Mouse (Mus musculus): ENCODE measurements around the gene Med21. TPM values are rescaled to one million over a fixed set of nuclear protein-coding genes. Genes with fewer than 3 reads are reported as not detected.

Gene Med21
- 10 to 100 TPM; 37.8 to 48.1 (median 42.4) TPM for total RNA-seq (2022)

DNA sequence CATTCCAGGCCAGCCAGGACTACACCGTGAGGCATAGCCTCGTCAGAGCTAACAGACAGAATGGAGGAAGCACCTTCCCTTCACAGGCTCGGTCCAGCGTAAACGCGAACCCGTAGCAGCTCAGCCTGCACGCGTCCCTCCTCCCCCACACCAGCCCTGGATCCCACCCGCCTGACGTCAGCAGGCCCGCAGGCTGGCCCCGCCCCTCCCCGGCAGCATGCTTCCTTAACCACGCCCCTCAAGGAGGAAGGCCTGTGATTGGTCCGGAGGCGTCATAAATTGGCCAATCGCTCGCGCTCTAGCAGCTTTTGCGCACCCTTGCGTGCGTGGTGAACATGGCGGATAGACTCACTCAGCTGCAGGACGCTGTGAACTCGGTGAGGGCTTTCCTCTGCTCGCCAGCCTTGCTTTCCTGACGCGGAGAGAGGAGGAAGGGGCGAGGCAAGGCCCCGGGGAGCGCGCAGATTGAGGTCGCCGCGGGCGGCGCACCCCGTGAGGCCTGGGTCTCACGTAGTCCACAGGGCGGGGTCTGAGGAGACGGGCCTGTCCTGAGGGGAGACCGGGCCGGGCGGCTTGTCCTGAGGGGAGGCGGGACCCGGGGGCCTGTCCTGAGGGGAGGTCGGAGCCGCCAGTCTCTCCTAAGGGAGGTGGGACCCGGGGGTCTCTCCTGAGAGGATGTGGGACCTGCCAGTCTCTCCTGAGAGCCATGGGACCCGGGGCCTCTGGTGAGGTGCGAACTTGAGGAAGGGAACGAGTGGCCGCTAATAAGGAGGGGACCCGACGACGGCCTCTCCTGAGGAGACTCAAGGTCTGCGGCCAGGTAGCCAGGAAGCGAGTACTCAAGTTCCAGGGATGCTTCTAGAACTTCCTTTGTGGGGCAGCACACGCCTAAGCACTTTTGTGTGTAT is at the start of gene Med21, which contains the start of gene Tm7sf3:
Med21 (plus strand) TSS at position 272 of the 908 bp plus-strand sequence.
Tm7sf3 (minus strand) TSS at position 549 of the 908 bp plus-strand sequence.
- DNase-seq (ENCODE audit: low spot score in 2 of 2) = peak; percentile 88 to 97

- DNase-seq (ENCODE audit: low spot score in 2 of 2) = no peak
Observed at GRCm38 (mm10) chr6:146602601-146603000, 39.7 kb upstream of the Med21 start.

GRCm38 (mm10) chr6:146603651-146604050 is 38.7 kb upstream of the Med21 start:
- no peak for DNase-seq (ENCODE audit: low spot score in 2 of 2)

DNA sequence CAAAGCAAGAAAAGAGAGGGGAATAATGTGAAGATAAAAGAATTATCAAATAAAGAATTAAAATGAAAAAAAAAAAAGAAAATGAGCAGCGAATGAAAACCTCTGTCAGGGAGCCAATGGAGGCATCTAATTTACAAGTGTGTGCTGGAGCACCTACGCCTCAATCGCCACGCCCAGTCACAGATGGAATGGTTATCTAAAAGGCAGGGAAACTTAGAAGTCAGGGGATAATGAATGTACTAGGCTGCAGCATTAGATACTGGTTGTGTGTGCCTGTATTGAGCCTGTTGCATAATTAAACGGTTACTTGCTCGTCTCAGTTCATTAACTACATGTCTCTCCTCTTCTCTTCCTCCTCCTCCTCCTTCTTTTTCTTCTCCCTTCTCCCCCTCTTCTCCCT is 31.0 kb upstream of the Med21 start:
- no peak for DNase-seq (ENCODE audit: low spot score in 2 of 2)

GRCm38 (mm10) chr6:146611897-146612296 is 30.4 kb upstream of the Med21 start:
- DNase-seq (ENCODE audit: low spot score in 2 of 2) = no peak

DNA sequence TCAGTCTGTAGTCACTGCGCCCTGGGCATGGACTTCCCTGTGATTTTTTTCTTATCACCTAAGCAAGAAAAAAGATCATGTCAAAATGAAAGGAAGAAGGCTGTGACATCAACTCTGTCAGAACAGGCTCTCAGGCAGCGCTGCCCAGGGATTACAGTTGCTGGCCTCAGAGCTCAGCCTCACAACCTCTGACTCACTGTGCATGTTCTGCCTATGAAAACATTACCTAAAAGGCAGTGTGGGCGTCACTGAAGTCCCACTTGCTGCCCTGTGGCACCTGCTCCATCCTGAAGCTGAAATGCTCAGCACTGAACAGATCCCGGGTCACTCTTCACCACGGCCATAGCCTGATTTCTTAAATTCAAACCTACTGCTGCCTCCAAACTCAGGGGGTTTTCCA is 29.6 kb upstream of the Med21 start:
- no peak for DNase-seq (ENCODE audit: low spot score in 2 of 2)

- no peak for DNase-seq (ENCODE audit: low spot score in 2 of 2)
Observed at GRCm38 (mm10) chr6:146613907-146614306, 28.4 kb upstream of the Med21 start.

GRCm38 (mm10) chr6:146614541-146614940 is 27.8 kb upstream of the Med21 start:
- no peak for DNase-seq (ENCODE audit: low spot score in 2 of 2)

- no peak for DNase-seq (ENCODE audit: low spot score in 2 of 2)
Observed at GRCm38 (mm10) chr6:146615891-146616290, 26.5 kb upstream of the Med21 start.

DNA sequence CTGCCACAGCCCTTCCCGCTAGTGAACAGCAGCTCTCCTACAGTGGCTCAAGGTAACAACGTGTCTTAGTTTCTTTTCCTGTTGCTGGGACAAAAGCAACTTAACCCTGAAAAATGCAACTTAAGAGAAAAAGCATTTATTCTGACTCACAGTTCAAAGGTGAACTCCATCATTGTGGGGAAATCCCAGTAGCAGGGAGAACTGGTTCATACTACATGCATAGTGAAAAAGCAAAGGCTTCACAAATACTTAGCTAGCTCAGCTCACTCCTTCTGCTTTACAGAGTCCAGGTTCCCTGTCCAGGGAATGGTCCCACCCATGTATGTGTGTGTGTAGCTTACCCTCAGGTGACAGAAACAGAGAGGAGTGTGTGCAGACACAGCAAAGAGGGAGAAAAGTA is 25.7 kb upstream of the Med21 start:
- DNase-seq (ENCODE audit: low spot score in 2 of 2) = no peak

DNA sequence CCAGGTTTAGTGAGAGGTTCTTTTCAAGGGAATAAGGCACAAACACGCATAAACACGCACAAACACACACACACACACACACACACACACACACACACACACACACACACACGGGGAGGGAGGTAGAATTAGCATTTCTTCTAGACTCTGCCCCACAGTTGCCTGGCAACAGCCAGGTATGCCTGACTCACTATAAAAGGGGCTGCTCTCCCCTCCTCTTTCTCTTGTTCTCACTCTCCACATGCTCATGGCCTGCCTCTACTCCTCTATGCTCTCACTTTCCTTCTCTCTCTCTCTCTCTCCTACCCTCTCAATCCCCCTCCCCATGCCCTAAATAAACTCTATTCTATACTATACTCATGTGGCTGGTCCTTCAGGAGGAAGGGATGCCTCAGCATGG is 14.2 kb upstream of the Med21 start:
- DNase-seq (ENCODE audit: low spot score in 2 of 2) = no peak

DNA sequence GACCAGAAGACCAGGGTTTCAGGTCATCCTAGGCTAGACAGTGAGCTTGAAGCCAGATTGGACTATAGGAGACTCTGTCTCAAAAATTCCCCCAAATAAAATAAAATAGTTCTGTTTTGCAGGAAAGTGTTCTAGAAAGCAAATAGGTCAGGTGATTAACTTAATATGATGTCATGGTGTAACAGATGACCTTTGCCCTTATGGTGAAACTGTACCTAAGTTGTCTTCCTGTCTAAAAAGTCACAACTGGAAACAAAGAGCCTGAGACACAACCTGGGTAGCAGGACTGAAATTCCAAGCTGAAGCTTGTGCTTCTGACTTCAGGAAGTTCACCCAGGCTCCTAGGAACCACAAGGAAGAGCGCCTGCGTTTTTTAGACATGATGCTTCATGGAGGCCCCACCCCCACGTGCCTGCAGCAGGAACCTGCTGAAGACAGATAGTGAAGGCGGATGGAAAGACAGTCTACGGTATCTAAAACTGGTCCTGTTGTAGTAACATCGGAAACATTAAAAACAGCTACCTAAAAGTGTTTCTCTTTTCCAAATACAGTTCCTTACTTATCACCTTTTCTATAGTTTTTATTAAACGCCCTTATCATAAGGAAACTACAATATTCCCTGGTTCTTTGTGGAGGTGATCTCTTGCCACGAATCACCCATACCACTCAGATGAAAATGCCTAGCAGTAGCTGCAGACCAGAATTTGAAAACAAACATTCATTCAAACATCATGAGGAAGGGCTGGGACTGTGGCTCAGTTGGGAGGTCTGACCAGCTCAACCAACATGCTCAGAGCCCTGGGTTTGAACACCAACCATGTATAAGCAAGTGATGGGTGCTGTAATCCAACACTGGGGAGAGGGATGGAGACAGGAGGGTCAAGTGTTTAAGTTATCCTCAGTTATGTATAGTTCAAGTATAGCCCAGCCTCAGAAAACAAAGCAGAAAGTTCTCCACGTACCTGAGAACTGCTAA is 12.3 kb upstream of the Med21 start:
- DNase-seq (ENCODE audit: low spot score in 2 of 2) = no peak

GRCm38 (mm10) chr6:146630961-146631360 is 11.4 kb upstream of the Med21 start:
- DNase-seq (ENCODE audit: low spot score in 2 of 2) = no peak

- no peak for DNase-seq (ENCODE audit: low spot score in 2 of 2)
Observed at GRCm38 (mm10) chr6:146631847-146632246, 10.5 kb upstream of the Med21 start.

DNA sequence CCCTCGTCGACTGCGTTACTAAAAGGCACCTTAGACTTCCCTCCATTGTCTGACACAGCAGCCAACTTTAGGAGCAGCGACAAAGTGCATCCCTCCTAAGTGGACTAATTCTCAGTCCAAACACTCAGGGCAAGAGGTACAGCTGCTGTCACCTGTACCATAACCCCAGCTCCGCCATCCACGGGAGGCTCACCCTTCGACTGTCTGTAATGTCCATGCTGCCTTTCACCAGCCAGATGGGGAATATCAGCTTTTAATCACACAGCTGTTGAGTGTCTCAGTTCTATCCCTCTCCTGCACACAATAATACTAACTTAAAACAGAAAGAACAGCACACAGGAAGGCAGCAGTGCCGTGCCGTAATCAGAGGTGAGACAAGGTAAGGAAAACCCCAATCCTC is 9.9 kb upstream of the Med21 start:
- no peak for DNase-seq (ENCODE audit: low spot score in 2 of 2)

- no peak for DNase-seq (ENCODE audit: low spot score in 2 of 2)
Observed at GRCm38 (mm10) chr6:146633097-146633496, 9.2 kb upstream of the Med21 start.

DNA sequence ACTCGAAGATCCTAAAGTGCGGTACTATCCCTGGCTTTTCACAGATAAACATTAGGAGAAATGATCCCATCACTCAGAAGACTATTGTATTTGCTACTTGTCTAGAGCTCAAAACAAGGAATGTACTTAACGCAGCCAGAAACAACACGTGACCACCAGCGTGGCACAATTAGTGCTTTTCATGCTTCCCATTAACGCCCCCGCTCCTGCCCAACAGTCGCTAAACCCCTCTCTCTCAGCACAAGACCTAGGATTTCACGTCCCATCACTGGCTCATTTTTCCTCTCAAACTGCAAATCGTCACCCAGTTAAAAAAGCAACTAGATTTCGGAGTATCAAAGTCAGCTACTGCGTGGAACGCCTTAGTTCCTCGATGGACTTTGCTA is 8.7 kb upstream of the Med21 start:
- DNase-seq (ENCODE audit: low spot score in 2 of 2) = peak in 1 of 2 experiments; percentile 43

- DNase-seq (ENCODE audit: low spot score in 2 of 2) = peak; percentile 54 to 63
Observed at GRCm38 (mm10) chr6:146634015-146634722, 8.2 kb upstream of the Med21 start.

- no peak for DNase-seq (ENCODE audit: low spot score in 2 of 2)
Observed at GRCm38 (mm10) chr6:146634759-146635606, 7.4 kb upstream of the Med21 start.

DNA sequence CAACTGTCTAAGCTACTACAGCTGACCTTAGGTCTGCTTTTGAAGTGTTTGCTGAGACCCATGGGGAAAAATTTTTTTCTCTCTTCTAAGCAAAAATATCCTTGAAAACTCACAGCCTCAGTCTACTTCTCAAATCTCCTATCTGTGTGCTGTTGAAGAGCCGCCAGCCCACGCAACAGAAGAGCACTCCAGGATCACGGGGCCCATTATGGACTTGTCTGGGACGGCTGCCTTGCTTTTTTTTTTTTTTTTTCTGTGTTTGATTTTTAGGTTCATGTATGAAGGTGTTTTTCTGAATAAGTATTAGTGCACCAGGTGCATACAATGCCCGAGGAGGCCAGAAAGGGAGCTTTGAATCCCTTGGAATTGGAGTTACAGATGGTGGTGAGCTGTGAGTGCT is 5.9 kb upstream of the Med21 start:
- DNase-seq (ENCODE audit: low spot score in 2 of 2) = no peak
